Mouse (Mus musculus) intestine, embryonic 14.5 days (tissue): ENCODE measurements around the gene Etfbkmt. TPM values are rescaled to one million over a fixed set of nuclear protein-coding genes. Genes with fewer than 3 reads are reported as not detected.

ENCODE experiments used
- ATAC-seq: fragments of 200-750 bp; cut with Nextera tagmentation; replicated peaks from 2 replicates; pipeline ENCODE4 v1.8.0; 2017; ENCODE audit warnings: low read depth, moderate number of reproducible peaks, moderate TSS enrichment, moderate library complexity; ENCODE audit not compliant: low FRiP score, low TSS enrichment
- DNase-seq: peaks from one replicate; pipeline ENCODE4 v3.0.0-alpha.2; 2018; ENCODE audit warnings: low spot score
- H3K27ac ChIP-seq: fragments of 300-500 bp; sonication (generic); 2 replicates; pipeline ENCODE4 v1.5.1; 2014; ENCODE audit warnings: low read depth, mild to moderate bottlenecking, control low read depth
- H3K27me3 ChIP-seq: fragments of 300-500 bp; sonication (generic); replicated peaks from 2 replicates; pipeline ENCODE4 v1.6.1; 2014; ENCODE audit warnings: low read length, control low read depth; ENCODE audit not compliant: control insufficient read depth, insufficient read depth
- H3K36me3 ChIP-seq: fragments of 300-500 bp; sonication (generic); 2 replicates; pipeline ENCODE4 v1.6.1; 2014; ENCODE audit warnings: low read length, control low read depth; ENCODE audit not compliant: control insufficient read depth, insufficient read depth
- H3K4me1 ChIP-seq: fragments of 300-500 bp; sonication (generic); replicated peaks from 2 replicates; pipeline ENCODE4 v1.6.1; 2014; ENCODE audit warnings: low read length, control low read depth, mixed read lengths; ENCODE audit not compliant: control insufficient read depth, insufficient read depth
- H3K4me2 ChIP-seq: fragments of 300-500 bp; sonication (generic); 2 replicates; pipeline ENCODE4 v1.6.1; 2014; ENCODE audit warnings: low read length
- H3K4me3 ChIP-seq: fragments of 300-500 bp; sonication (generic); 2 replicates; pipeline ENCODE4 v1.5.1; 2014; ENCODE audit warnings: low read depth, low read length, control low read depth, mixed read lengths
- H3K9ac ChIP-seq: fragments of 300-500 bp; sonication (generic); 2 replicates; pipeline ENCODE4 v1.6.1; 2014; ENCODE audit warnings: mild to moderate bottlenecking, low read length
- H3K9me3 ChIP-seq: fragments of 300-500 bp; sonication (generic); 2 replicates; pipeline ENCODE4 v1.6.1; 2016; ENCODE audit warnings: low read length, control low read depth; ENCODE audit not compliant: control insufficient read depth
- WGBS: fragments of 180-500 bp; shearing (Covaris S2); extraction: QIAGEN DNeasy Blood & Tissue Kit; methylation state at CpG from one replicate; pipeline ENCODE4 v1.1.7; 2014; 5-methylcytosine and 5-hydroxymethylcytosine counted together
- polyA plus RNA-seq: library from polyadenylated mRNA; unstranded; fragments of >200 nt; fragmentation: Nextera tagmentation; extraction: Ambion mirVana; gene quantifications from 2 replicates; pipeline ENCODE4 v1.2.1, GENCODE M21; 2014

Etfbkmt gene
- 15.7 and 18.4 TPM in 2 replicates for polyA plus RNA-seq

GRCm38 (mm10) chr6:149139471-149139870 is at the start of gene Etfbkmt:
TSS of gene Etfbkmt (plus strand) at chr6:149139849.
- Histone ChIP-seq H3K9me3 (no peaks in the 10 kb centered on the region), H3K4me2 (no peak within 1 kb of the TSS), H3K9ac (no peak within 1 kb of the TSS), H3K36me3 (peaks cover 6% of the 10 kb centered on the region; the same call in 1 of the 2 replicates), H3K27ac (0 out of 2 replicates have a peak within 1 kb of the TSS, but pooled peaks have one; percentile 70), H3K4me1 (peaks cover 10% of the 10 kb centered on the region), H3K27me3 (no peaks in the 10 kb centered on the region), H3K4me3 (no peak within 1 kb of the TSS)
- DNase-seq (no peak), ATAC-seq (no peak)
- WGBS, result 77% methylated on average over 1 of the region's 1 CpGs

GRCm38 (mm10) chr6:149092406-149092805 is 47.2 kb upstream of the Etfbkmt start:
- Histone ChIP-seq H3K9me3 (no peaks in the 10 kb centered on the region), H3K27me3 (no peaks in the 10 kb centered on the region), H3K36me3 (no peaks in the 10 kb centered on the region), H3K4me2 (no peak overlapping the region), H3K27ac (no peak overlapping the region), H3K9ac (no peak overlapping the region), H3K4me3 (no peak overlapping the region), H3K4me1 (no peaks in the 10 kb centered on the region; the same call in 1 of the 2 replicates)
- ATAC-seq, result no peak
- no peak for DNase-seq
- WGBS, result 96% methylated on average over 6 of the region's 6 CpGs

GRCm38 (mm10) chr6:149093465-149093864 is 46.2 kb upstream of the Etfbkmt start:
- DNase-seq (no peak), ATAC-seq (no peak)
- H3K27me3 ChIP-seq, result no peaks in the 10 kb centered on the region
- H3K27ac ChIP-seq, result no peak overlapping the region
- H3K4me1 ChIP-seq, result no peaks in the 10 kb centered on the region; the same call in 1 of the 2 replicates
- H3K36me3 ChIP-seq, result no peaks in the 10 kb centered on the region
- no peak overlapping the region for H3K4me3 ChIP-seq
- 12% methylated on average over 5 of the region's 5 CpGs for WGBS
- H3K9me3 ChIP-seq, result no peaks in the 10 kb centered on the region
- H3K9ac ChIP-seq, result no peak overlapping the region
- H3K4me2 ChIP-seq, result no peak overlapping the region

- H3K4me1 ChIP-seq, result no peaks in the 10 kb centered on the region; the same call in 1 of the 2 replicates
- H3K9ac ChIP-seq, result no peak overlapping the region
- no peak overlapping the region for H3K4me2 ChIP-seq
- H3K27me3 ChIP-seq, result no peaks in the 10 kb centered on the region
- H3K36me3 ChIP-seq, result no peaks in the 10 kb centered on the region
- DNase-seq, result no peak
- no peak overlapping the region for H3K27ac ChIP-seq
- no peak overlapping the region for H3K4me3 ChIP-seq
- 66% methylated on average over 1 of the region's 1 CpGs for WGBS
- no peaks in the 10 kb centered on the region for H3K9me3 ChIP-seq
- no peak for ATAC-seq
These were observed 45.1 kb upstream of the Etfbkmt start for GRCm38 (mm10) chr6:149094555-149094954.

- Histone ChIP-seq H3K27ac (no peak overlapping the region), H3K9me3 (no peaks in the 10 kb centered on the region), H3K27me3 (no peaks in the 10 kb centered on the region), H3K36me3 (no peaks in the 10 kb centered on the region), H3K4me3 (no peak overlapping the region), H3K9ac (no peak overlapping the region), H3K4me1 (no peaks in the 10 kb centered on the region; the same call in 1 of the 2 replicates), H3K4me2 (no peak overlapping the region)
- WGBS, result 73% methylated on average over 6 of the region's 6 CpGs
- ATAC-seq (no peak), DNase-seq (no peak)
These were observed 44.3 kb upstream of the Etfbkmt start for GRCm38 (mm10) chr6:149095389-149095788.

- no peak overlapping the region for H3K4me3 ChIP-seq
These were observed 43.4 kb upstream of the Etfbkmt start for GRCm38 (mm10) chr6:149096233-149096632.

GRCm38 (mm10) chr6:149097276-149097675 is 42.4 kb upstream of the Etfbkmt start:
- no peak overlapping the region for H3K4me3 ChIP-seq

More at GRCm38 (mm10) chr6:149096233-149096632, 43.4 kb upstream of the Etfbkmt start:
- Histone ChIP-seq H3K9me3 (no peaks in the 10 kb centered on the region), H3K9ac (no peak overlapping the region), H3K27me3 (no peaks in the 10 kb centered on the region), H3K36me3 (no peaks in the 10 kb centered on the region), H3K4me1 (no peaks in the 10 kb centered on the region; the same call in 1 of the 2 replicates), H3K4me2 (no peak overlapping the region), H3K27ac (no peak overlapping the region)
- 80% methylated on average over 2 of the region's 2 CpGs for WGBS
- DNase-seq, result no peak
- ATAC-seq, result no peak

GRCm38 (mm10) chr6:149098993-149099392 is 40.7 kb upstream of the Etfbkmt start:
- no peak overlapping the region for H3K9ac ChIP-seq
- H3K27ac ChIP-seq, result no peak overlapping the region
- no peak for DNase-seq
- no peaks in the 10 kb centered on the region for H3K36me3 ChIP-seq
- ATAC-seq, result no peak
- H3K4me1 ChIP-seq, result no peaks in the 10 kb centered on the region
- H3K27me3 ChIP-seq, result no peaks in the 10 kb centered on the region
- peak overlapping the region; percentile 79 for H3K4me2 ChIP-seq
- H3K9me3 ChIP-seq, result no peaks in the 10 kb centered on the region
- no peak overlapping the region; the same call in 1 of the 2 replicates for H3K4me3 ChIP-seq

More at GRCm38 (mm10) chr6:149097276-149097675, 42.4 kb upstream of the Etfbkmt start:
- no peak overlapping the region for H3K27ac ChIP-seq
- no peak for ATAC-seq
- 87% methylated on average over 1 of the region's 1 CpGs for WGBS
- H3K27me3 ChIP-seq, result no peaks in the 10 kb centered on the region
- H3K36me3 ChIP-seq, result no peaks in the 10 kb centered on the region
- H3K4me1 ChIP-seq, result no peaks in the 10 kb centered on the region; the same call in 1 of the 2 replicates
- no peaks in the 10 kb centered on the region for H3K9me3 ChIP-seq
- no peak for DNase-seq
- H3K9ac ChIP-seq, result no peak overlapping the region
- H3K4me2 ChIP-seq, result no peak overlapping the region
